Mouse (Mus musculus) spleen, adult 18-20 months (tissue): ENCODE data around the gene Ifitm1.
"Not testable (repeated sequence)": the region's sequence is repeated elsewhere in the genome, so short reads cannot be mapped to it uniquely, and the experiment has no call there.

Source experiments
- DNase-seq, 2 experiments: peaks; one replicate each; pipeline ENCODE4 v3.0.0; 2022; ENCODE audit warnings: mixed read lengths in 2 of 2

Gene Ifitm1

DNA sequence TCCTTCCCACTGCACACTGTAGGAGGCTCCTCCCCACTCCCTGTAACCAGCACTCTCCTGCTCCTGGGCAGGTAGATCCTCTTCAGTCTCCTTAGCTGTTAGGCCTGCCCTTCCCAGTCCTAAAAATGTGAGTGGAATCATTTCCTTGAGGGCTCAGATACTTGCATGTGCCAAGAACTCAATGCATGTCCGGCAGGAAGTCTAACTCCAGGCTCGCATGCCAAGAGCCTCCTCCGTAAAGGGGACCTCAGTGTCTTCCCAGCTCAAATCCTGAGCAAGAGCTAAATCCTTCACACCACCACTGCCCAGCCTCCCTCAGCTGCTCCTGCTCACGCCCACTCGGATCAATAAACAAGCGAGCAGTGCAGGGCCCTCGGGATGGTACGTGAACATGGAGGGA, 16.0 kb upstream of the Ifitm1 start:
- DNase-seq, result no peak

DNA sequence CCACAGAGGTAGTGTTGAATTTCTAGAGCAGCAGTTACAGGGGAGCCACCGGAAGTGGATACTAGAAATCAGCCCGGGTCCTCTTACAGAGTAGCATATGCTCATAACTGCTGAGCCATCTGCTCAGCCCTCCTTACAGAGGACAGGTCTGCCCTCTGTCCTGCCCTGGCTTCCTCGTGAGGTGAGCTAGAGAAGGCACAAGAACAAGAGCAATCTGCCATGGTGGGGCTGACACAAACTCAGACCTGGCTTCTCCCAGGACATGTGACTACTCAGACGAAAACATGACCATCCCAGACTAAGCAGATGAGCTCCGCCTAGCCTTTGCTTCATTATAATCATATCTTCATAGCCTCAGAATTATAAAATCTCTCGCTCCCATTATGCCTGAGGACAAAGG, 15.3 kb upstream of the Ifitm1 start:
- DNase-seq, result no peak

GRCm38 (mm10) chr7:140952441-140952840, 14.6 kb upstream of the Ifitm1 start:
- no peak for DNase-seq

DNA sequence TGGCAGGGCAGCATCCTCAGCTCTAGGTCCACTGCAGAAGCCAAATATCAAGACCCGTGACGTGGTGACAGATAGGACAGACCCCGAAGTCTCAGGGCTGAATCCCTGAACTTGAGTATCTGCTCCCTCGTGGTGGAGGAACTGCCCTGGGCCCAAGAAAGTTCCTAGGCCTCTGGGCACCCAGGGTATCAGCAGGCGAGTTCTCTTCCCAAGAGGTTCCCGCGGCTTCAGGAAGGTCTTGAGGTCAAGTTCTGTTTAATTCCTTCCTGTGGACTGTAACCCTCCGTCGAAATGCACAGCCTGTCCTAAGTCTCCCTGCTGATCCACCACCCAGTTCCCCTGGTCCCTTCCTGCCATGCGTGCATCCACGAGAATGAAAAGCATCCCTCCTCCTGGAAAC, 13.9 kb upstream of the Ifitm1 start:
- no peak for DNase-seq

DNA sequence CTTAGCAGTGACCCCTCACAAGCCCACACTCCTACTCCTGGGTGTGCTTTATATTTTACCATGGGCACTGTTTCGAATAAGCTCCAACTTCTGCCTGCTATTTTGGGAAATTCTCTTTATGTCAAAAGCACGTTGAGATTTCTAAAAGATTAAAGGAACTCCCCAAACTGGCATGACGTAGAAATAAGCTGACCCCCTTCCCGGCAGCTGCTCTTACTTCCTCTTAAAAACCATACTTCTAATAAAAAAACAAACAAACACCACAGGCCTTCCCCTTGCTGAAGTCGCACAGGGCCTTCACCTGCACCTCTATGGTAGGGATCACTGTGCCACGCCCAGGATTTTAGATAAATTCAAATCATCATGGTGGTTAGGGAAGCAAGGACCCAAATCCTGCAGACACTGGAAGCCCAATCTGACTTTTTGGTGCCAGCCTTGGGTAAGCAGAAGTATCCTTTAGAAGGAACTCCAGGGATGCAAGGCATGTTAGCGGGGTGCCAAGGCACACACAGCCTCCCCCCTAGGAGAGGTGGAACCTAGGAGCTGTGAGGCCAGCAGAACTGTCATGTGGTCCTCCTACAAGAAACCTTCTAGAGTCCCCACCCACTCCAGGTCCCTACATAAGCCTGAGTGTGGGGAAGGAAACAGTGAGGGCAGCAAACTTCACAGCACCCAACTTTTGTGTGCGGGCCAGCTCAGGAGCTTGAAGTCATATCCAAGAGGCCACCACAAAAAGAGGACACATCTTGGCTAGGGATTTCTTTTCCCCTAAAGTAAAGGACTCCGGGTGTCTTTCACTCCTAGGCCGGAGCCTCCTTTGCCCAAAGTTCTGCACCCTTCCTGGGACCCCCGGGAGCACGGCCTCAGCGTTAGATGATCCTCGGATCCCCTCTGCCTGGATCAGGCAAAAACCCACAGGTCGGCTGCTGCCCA, 13.0 kb upstream of the Ifitm1 start:
- DNase-seq, result no peak

GRCm38 (mm10) chr7:140954733-140955071, 12.3 kb upstream of the Ifitm1 start:
- no peak for DNase-seq

DNA sequence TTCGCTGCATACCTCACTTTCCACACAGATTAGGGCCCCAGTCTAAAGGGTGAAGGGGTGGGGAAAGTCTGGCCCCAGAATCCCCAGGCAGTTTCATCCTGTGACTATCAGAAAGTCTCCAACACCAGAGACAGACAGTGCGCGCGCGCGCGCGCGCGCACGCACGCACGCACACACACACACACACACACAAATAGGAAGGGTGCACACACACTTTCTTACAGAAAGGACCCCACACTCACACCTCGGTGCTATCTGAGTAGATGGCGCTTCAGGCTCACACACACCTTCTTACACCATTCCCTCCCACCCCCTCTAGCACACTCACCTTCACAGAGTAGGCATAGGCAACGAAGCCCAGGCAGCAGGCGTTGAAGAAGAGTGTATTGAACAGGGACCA, 11.7 kb upstream of the Ifitm1 start:
- no peak for DNase-seq

DNA sequence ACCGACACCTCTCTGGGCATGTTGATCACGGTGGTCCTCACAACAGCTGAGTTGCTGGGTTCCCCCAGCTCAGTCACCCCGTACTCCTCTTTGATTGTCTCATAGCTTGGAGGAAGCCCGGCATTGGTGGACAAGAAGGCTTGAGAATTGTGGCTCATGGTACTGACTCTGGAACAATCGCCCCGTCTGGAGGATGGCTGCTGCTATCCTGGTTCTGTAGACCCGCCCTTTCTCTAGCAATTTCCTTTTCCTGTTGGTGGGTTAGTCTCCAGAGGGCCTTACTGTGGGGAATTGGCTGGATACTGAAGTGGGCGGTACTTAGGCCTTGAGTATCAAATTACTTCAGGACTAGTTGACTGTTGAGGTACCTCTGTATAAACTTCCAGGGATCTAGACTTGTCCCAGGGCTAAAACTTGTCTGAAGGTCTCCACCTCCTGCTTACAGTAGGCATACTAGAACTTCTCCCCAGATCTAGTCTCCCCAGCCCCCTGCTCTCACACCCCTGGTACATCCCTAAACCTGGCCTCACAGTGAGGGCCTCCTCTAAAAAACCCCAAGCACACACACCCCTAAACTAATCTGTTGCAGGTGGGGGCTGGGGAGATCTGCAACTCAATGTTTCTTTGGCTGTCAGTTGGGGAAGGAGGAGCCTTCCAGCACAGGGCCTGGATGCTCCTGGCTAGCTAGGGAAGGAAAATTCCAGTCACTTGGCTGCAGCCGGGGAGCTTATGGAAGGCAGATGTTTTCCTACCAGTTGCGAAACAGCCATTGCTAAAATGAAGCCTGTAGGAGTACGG, 11.1 kb upstream of the Ifitm1 start, which contains the start of the genes Gm45717 and Ifitm2:
Gm45717 (minus strand) TSS at position 180 of the 798 bp plus-strand sequence.
Ifitm2 (minus strand) TSS at position 230 of the 798 bp plus-strand sequence.
- no peak for DNase-seq

DNA sequence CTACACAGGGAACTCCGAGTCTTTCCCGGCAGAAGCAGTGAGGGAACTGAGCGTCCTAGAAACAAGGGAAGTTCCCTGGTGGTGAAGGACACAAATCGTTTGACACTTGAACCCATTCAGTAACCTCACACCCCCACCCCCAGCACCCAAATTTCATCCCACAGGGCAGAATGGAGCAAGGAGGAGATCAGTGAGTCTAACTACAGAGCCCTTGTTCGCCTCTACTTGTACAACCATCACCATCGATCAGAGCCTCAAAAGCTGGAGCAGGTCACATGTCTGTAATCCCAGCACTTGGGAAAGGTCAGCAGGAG, 10.5 kb upstream of the Ifitm1 start:
- DNase-seq, result no peak

DNA sequence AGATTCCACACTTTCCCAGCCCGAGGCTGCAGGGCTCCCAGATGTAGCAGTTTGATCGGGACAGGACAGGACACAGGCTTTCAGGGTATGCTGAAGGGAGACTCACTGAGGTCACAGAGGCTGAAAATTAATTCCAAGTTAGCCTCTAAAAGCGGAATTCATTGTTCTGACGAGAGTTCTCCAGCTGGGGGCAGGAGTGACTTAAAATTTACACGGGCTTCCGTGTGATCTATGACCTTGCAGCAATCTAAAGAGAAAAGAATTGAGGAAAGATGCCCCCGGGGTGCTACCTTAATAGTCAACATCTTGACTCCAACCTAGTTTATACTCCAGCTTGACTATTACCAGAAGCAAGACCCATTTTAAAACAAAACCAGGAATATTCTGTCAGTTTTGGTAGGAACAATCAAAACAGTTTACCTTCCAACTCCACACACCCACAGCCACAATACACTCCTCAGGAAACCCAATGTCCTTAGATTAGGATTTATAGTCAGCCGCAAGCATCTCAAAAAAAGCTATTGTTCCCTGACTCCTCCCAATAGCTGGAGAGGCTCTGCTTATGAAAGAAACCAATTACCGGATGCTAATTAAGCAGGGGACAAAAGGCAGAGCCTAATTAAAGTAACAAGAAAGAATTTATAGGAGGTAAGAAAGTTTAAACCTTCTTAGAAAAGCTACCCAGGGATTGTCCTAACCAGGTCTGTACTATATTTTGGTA, 7.7 kb upstream of the Ifitm1 start:
- DNase-seq, result peak in 1 of 2 experiments; percentile 47

DNA sequence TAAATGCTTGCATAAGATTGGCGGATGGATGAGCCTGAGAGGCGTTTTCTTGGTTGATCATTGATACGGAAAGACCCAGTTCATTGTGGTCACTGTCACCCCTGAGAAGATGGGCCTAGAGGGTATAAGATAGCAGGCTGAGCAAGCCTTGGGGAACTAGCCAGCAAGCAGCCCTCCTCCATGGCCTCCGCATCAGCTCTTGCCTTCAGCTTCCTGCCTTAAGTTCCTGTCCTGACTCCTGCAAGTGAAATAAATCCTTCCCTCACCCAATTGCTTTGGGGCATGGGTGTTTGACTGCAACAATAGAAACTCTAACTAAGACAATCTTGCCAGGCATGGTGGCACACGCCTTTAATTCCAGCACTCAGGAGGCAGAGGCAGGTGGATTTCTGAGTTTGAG, 7.0 kb upstream of the Ifitm1 start:
- DNase-seq, result no peak

DNA sequence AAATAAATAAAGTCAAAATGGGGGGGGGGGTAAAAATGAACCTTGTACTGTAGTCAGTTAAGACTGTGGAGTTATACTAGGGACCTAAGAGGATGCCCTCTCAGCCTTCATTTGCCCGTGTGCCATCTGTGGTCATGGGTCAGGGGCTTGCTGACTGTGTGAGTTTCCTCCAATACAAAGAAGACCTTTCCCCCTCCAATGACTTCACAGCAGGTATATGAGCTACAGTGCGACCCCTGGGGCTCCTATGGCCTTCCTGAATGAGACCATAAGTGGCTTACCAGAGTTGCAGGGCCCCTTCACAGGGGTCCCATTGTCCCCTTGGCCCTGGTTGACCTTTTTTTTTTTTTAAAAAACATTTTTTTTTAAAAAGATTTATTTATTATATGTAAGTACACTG, 5.6 kb upstream of the Ifitm1 start:
- no peak for DNase-seq

DNA sequence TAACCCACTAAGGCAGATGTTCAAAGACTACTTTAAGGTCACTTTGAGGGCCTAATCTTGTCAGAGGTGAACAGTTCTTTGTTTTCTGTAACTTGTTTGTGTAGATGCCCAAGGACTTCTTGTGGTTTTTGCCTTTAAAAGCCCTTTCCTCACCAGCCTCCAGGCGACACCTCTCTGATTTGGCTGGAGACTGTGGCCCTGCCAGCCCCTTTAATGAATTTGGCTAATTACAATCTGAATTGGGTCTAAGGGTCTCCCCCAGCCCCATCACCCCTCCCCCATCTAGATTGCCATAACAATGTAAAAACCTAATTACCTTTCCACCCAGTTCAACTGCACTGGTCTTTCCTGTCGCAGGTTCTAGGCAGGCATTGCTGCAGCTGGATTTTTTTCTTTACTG, 4.3 kb upstream of the Ifitm1 start:
- no peak for DNase-seq

- DNase-seq, result no peak
Measured at GRCm38 (mm10) chr7:140967862-140968591, 1.0 kb downstream of the Ifitm1 start.

DNA sequence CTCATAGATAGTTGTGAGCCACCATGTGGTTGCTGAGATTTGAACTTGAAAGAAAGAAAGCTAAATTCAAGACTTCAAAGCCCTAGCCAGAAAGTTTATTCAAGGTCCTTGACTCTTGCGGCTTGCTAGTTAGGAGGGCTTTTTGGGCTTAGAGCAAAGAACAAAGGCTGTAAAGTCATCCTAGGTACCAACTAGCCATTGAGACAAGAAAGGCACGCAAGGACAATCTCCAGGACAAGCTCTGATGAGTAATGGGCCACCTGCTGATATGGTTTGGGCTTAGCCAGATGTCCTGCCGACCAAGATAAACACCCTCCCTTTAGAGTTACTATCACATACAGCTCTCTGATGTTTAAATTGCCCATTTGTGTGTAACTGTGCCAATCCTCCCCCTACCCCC, 1.7 kb downstream of the Ifitm1 start:
- DNase-seq, result not testable (repeated sequence)

DNA sequence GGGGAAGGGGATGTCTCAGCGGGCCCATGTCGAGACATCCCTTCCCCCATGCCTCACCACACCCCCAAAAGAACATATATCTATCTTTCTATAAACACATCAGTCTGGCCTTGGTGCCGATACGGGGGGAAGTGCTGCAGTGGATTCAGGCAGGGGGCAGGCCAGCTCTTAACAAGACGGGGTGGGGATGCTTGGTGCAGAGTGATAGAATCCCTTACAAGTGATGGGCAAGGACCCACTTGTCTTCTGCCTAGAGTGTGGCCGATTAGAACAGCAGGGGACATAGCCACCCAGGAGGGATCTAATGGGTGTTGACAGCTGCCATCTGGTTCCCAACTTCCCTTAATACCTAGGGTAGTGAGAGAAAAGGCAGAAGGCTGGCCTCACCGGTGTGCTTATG, 3.9 kb downstream of the Ifitm1 start:
- no peak for DNase-seq

- DNase-seq, result no peak
Measured at GRCm38 (mm10) chr7:140971479-140972171, 4.6 kb downstream of the Ifitm1 start.

GRCm38 (mm10) chr7:140973396-140974165, 6.6 kb downstream of the Ifitm1 start:
- DNase-seq, result no peak

DNA sequence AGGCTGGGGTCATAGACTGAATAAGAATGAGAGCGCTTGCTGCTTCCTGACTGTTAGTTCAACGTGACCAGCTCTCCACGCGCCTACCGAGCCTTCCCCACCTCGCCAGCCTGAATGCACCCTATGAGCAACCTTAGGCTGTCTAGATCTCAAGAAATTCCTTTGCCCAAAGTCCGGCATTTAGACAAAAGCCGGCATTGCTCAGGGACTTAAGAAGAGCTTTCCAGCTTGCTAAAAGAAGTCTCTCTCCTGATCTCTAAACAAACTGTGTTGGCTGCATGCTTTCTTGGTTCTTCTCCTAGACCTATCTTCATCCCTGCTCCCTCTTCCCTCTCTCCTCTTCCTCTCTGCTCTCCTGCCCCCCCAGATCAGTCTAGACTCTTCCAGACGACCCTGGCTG, 7.9 kb downstream of the Ifitm1 start:
- no peak for DNase-seq

GRCm38 (mm10) chr7:140975465-140975864, 8.4 kb downstream of the Ifitm1 start:
- no peak for DNase-seq

GRCm38 (mm10) chr7:140976720-140977119, 9.7 kb downstream of the Ifitm1 start:
- DNase-seq, result not testable (repeated sequence)
